ENCODE assay signal across 25 mouse cellular contexts in genomic region chr11:95490104-95490503, GRCm38 (mm10). TPM values are rescaled to one million over a fixed set of nuclear protein-coding genes. Genes with fewer than 3 reads are reported as not detected.
DNase-seq lines count a peak whose midpoint lies in the region; ATAC-seq lines count a peak whose summit lies in the region.
"Had no signal": no experiment of that assay in that cellular context is flagged by ENCODE, and none has a peak within 500 bp of the region (broad histone marks: within the 10 kb centered on the region; RNA-seq: fewer than 3 reads in every experiment).

No protein-coding gene starts in this region.

- H3K9me3 ChIP-seq in heart, embryonic 13.5 days, result no peaks in the 10 kb centered on the region
- H3K9me3 ChIP-seq in kidney, embryonic 16.5 days (ENCODE audit: low read length), result no peaks in the 10 kb centered on the region
- H3K9me3 ChIP-seq in limb, embryonic 10.5 days (replicated peaks), result no peaks in the 10 kb centered on the region
- H3K9me3 ChIP-seq: embryonic facial prominence, embryonic 10.5 days; forebrain, embryonic 15.5 days; hindbrain, embryonic 15.5 days; neural tube, embryonic 13.5 days; stomach, embryonic 15.5 days had no signal

- H3K4me3 ChIP-seq in heart, embryonic 13.5 days, result no peak overlapping the region
- no peak overlapping the region for H3K4me3 ChIP-seq in kidney, embryonic 16.5 days (ENCODE audit: low read length)
- H3K4me3 ChIP-seq in limb, embryonic 10.5 days, result no peak overlapping the region
- H3K4me3 ChIP-seq: embryonic facial prominence, embryonic 10.5 days; forebrain, embryonic 15.5 days; hindbrain, embryonic 15.5 days; left cerebral cortex, adult 2 months; myocyte; neural tube, embryonic 13.5 days; stomach, embryonic 15.5 days had no signal

- 65% methylated on average over 14 of the region's 14 CpGs for WGBS in heart, embryonic 13.5 days
- 76% methylated on average over 14 of the region's 14 CpGs for WGBS in kidney, embryonic 16.5 days
- whole genome bisulfite sequencing in limb, embryonic 10.5 days, result 84% methylated on average over 14 of the region's 14 CpGs

- no peak overlapping the region for H3K4me2 ChIP-seq in heart, embryonic 13.5 days
- H3K4me2 ChIP-seq in kidney, embryonic 16.5 days (replicated peaks; ENCODE audit: low read depth, low read length), result no peak overlapping the region
- H3K4me2 ChIP-seq: forebrain, embryonic 15.5 days; hindbrain, embryonic 15.5 days; neural tube, embryonic 13.5 days; stomach, embryonic 15.5 days had no signal

- peaks cover 91% of the 10 kb centered on the region for H3K36me3 ChIP-seq in heart, embryonic 13.5 days
- H3K36me3 ChIP-seq in kidney, embryonic 16.5 days (ENCODE audit: insufficient read depth, low read length), result peaks cover 35% of the 10 kb centered on the region
- H3K36me3 ChIP-seq in limb, embryonic 10.5 days, result peaks cover 96% of the 10 kb centered on the region

- DNase-seq in adrenal gland, adult 2 months, result peak; percentile 80
- DNase-seq in adrenal gland, postnatal 4 days (ENCODE audit: low spot score in 2 of 2), result no peak
- DNase-seq in heart, adult 18-20 months, result no peak
- peak; percentile 19 for DNase-seq in kidney, postnatal 14 days
- peak; percentile 29 for DNase-seq in limb, embryonic 10.5 days (ENCODE audit: low spot score)
- DNase-seq in right cerebral cortex, postnatal 36 days (ENCODE audit: low spot score in 2 of 2), result no peak
- DNase-seq: cerebellum, adult 9-10 months; kidney, adult 9 months; left cerebral cortex, postnatal 4 days; lung, postnatal 4 days; right cerebral cortex, adult 18-20 months; thymus, postnatal 25 days had no signal

- ATAC-seq in heart, embryonic 13.5 days (ENCODE audit: extremely low read depth, insufficient number of reproducible peaks, low FRiP score, low TSS enrichment), result peak; percentile 40; the same call in 1 of the 2 replicates
- ATAC-seq in kidney, embryonic 16.5 days (ENCODE audit: low FRiP score, low TSS enrichment), result no peak
- ATAC-seq: forebrain, embryonic 15.5 days; midbrain, embryonic 16.5 days had no signal

- peak overlapping the region; percentile 34 for H3K27ac ChIP-seq in heart, embryonic 13.5 days (replicated peaks)
- H3K27ac ChIP-seq in kidney, embryonic 16.5 days (ENCODE audit: low read length), result no peak overlapping the region
- no peak overlapping the region; the same call in 1 of the 2 replicates for H3K27ac ChIP-seq in limb, embryonic 10.5 days
- H3K27ac ChIP-seq: embryonic facial prominence, embryonic 10.5 days; forebrain, embryonic 15.5 days; hindbrain, embryonic 15.5 days; left cerebral cortex, adult 2 months; neural tube, embryonic 13.5 days; stomach, embryonic 15.5 days had no signal

- peak overlapping the region; percentile 56 for H3K9ac ChIP-seq in heart, embryonic 13.5 days
- H3K9ac ChIP-seq in kidney, embryonic 16.5 days (replicated peaks; ENCODE audit: low read length), result no peak overlapping the region
- H3K9ac ChIP-seq: forebrain, embryonic 15.5 days; hindbrain, embryonic 15.5 days; neural tube, embryonic 13.5 days; stomach, embryonic 15.5 days had no signal

- no peaks in the 10 kb centered on the region for H3K27me3 ChIP-seq in heart, embryonic 13.5 days (replicated peaks)
- H3K27me3 ChIP-seq in kidney, embryonic 16.5 days (ENCODE audit: insufficient read depth, low read length), result no peaks in the 10 kb centered on the region
- no peaks in the 10 kb centered on the region for H3K27me3 ChIP-seq in limb, embryonic 10.5 days (ENCODE audit: low read depth, poor library complexity, severe bottlenecking)
- H3K27me3 ChIP-seq: forebrain, embryonic 15.5 days; hindbrain, embryonic 15.5 days; neural tube, embryonic 13.5 days; stomach, embryonic 15.5 days had no signal

- peaks cover 27% of the 10 kb centered on the region for H3K4me1 ChIP-seq in heart, embryonic 13.5 days
- H3K4me1 ChIP-seq in kidney, embryonic 16.5 days (ENCODE audit: insufficient read depth, low read length), result peaks cover 5% of the 10 kb centered on the region
- no peaks in the 10 kb centered on the region for H3K4me1 ChIP-seq in limb, embryonic 10.5 days
- H3K4me1 ChIP-seq: hindbrain, embryonic 15.5 days; neural tube, embryonic 13.5 days; stomach, embryonic 15.5 days had no signal

RNA-seq across cellular contexts. Expression of gene Nxph3, which starts 24.3 kb away (rescaled TPM):
- total RNA-seq in adrenal gland, adult 2 months (2021), result 1 to 10 TPM; 1.9 to 6.2 TPM
- 1.6 and 2.6 TPM in 2 replicates for polyA plus RNA-seq in adrenal gland, adult 2 months (2012; rRNA removed)
- total RNA-seq in adrenal gland, postnatal 4 days (2021), result 1 to 10 TPM; 2.2 to 3.2 TPM
- polyA plus RNA-seq in heart, embryonic 13.5 days (2015; fragmentation: Nextera tagmentation; extraction: Ambion mirVana), result 0.20 and 0.21 TPM in 2 replicates
- total RNA-seq in heart, adult 18-20 months (2021), result under 1 TPM; 0.47 to 0.64 TPM
- polyA plus RNA-seq in kidney, embryonic 16.5 days (2015; fragmentation: Nextera tagmentation; extraction: Ambion mirVana), result 0.36 and 0.62 TPM in 2 replicates
- 0.38 and 0.66 TPM in 2 replicates for polyA plus RNA-seq in limb, embryonic 10.5 days (2016; fragmentation: Nextera tagmentation; extraction: Ambion mirVana)
- total RNA-seq: hematopoietic stem cell, adult 5-6 weeks; liver, adult 2 months had no signal
- polyA plus RNA-seq: liver, embryonic 16.5 days had no signal

Comparison
In these comparisons a context has a peak if more than half of its experiments do, and no peak if none do; other contexts are left out.
1. DNase-seq: peak in adrenal gland, adult 2 months (single experiment), kidney, postnatal 14 days (single experiment) and limb, embryonic 10.5 days (single experiment); none in adrenal gland, postnatal 4 days (0 of 2), heart, adult 18-20 months (0 of 2) and right cerebral cortex, postnatal 36 days (0 of 2).